Mouse (Mus musculus) neural tube, embryonic 14.5 days (tissue): Measurements from ENCODE around the gene Wnt5b. TPM values are rescaled to one million over a fixed set of nuclear protein-coding genes. Genes with fewer than 3 reads are reported as not detected.
"Not testable (repeated sequence)": the region's sequence is repeated elsewhere in the genome, so short reads cannot be mapped to it uniquely, and the experiment has no call there.

Experiments
- ATAC-seq: fragments of 200-750 bp; cut with Nextera tagmentation; 2 replicates; pipeline ENCODE4 v1.8.0; 2017; ENCODE audit warnings: low read depth, mild to moderate bottlenecking, moderate TSS enrichment, moderate library complexity
- H3K27ac ChIP-seq: fragments of 300-500 bp; sonication (generic); 2 replicates; pipeline ENCODE4 v1.5.1; 2014; ENCODE audit warnings: low read depth, mild to moderate bottlenecking, control low read depth, low read length, moderate library complexity, mixed read lengths
- H3K27me3 ChIP-seq: fragments of 300-500 bp; sonication (generic); 2 replicates; pipeline ENCODE4 v1.6.1; 2014; ENCODE audit warnings: low read length; ENCODE audit not compliant: control insufficient read depth, insufficient read depth
- H3K36me3 ChIP-seq: fragments of 300-500 bp; sonication (generic); 2 replicates; pipeline ENCODE4 v1.6.1; 2014; ENCODE audit warnings: low read length, mixed read lengths; ENCODE audit not compliant: control insufficient read depth, insufficient read depth
- H3K4me1 ChIP-seq: fragments of 300-500 bp; sonication (generic); 2 replicates; pipeline ENCODE4 v1.6.1; 2014; ENCODE audit warnings: low read length; ENCODE audit not compliant: control insufficient read depth, insufficient read depth
- H3K4me2 ChIP-seq: fragments of 300-500 bp; sonication (generic); 2 replicates; pipeline ENCODE4 v1.6.1; 2014; ENCODE audit warnings: mild to moderate bottlenecking, low read depth, low read length, control low read depth
- H3K4me3 ChIP-seq: fragments of 300-500 bp; sonication (generic); 2 replicates; pipeline ENCODE4 v1.5.1; 2014; ENCODE audit warnings: low read depth, low read length, control low read depth, mixed read lengths
- H3K9ac ChIP-seq: fragments of 300-500 bp; sonication (generic); replicated peaks from 2 replicates; pipeline ENCODE4 v1.6.1; 2014; ENCODE audit warnings: low read depth, mild to moderate bottlenecking, control low read depth, low read length, mixed read lengths
- H3K9me3 ChIP-seq: fragments of 300-500 bp; sonication (generic); 2 replicates; pipeline ENCODE4 v1.6.1; 2016; ENCODE audit warnings: low read length; ENCODE audit not compliant: control insufficient read depth
- WGBS: fragments of 180-500 bp; shearing (Covaris S2); extraction: QIAGEN DNeasy Blood & Tissue Kit; methylation state at CpG from one replicate; pipeline ENCODE4 v1.1.7; 2014; 5-methylcytosine and 5-hydroxymethylcytosine counted together
- polyA plus RNA-seq: library from polyadenylated mRNA; unstranded; fragments of >200 nt; fragmentation: Nextera tagmentation; extraction: Ambion mirVana; gene quantifications from 2 replicates; pipeline ENCODE4 v1.2.1, GENCODE M21; 2014

The Wnt5b gene
- polyA plus RNA-seq, 1 experiment from 2014 or later, result 2.6 TPM

GRCm38 (mm10) chr6:119482958-119483600, 61.1 kb downstream of the Wnt5b start:
- WGBS, result 33% methylated on average over 16 of the region's 16 CpGs
- peaks cover 27% of the 10 kb centered on the region for H3K4me1 ChIP-seq
- H3K27ac ChIP-seq, result no peak overlapping the region
- no peaks in the 10 kb centered on the region for H3K9me3 ChIP-seq
- H3K27me3 ChIP-seq, result no peaks in the 10 kb centered on the region
- H3K4me2 ChIP-seq, result peak overlapping the region; percentile 100
- H3K4me3 ChIP-seq, result peak overlapping the region; percentile 82; the same call in 1 of the 2 replicates
- H3K9ac ChIP-seq, result no peak overlapping the region
- no peak for ATAC-seq
- peaks cover 7% of the 10 kb centered on the region; the same call in 1 of the 2 replicates for H3K36me3 ChIP-seq

- H3K27me3 ChIP-seq, H3K36me3 ChIP-seq, H3K9me3 ChIP-seq, H3K27ac ChIP-seq, ATAC-seq: not testable (repeated sequence)
- Histone ChIP-seq H3K9ac (peak overlapping the region; percentile 12; the same call in 1 of the 2 replicates), H3K4me3 (peak overlapping the region; percentile 82), H3K4me1 (peaks cover 30% of the 10 kb centered on the region), H3K4me2 (peak overlapping the region; percentile 100)
- WGBS, result 4% methylated on average over 10 of the region's 10 CpGs
These were observed 62.3 kb downstream of the Wnt5b start for GRCm38 (mm10) chr6:119481741-119482390.

- WGBS, result 1% methylated on average over 33 of the region's 33 CpGs
- Histone ChIP-seq H3K4me2 (peak overlapping the region; percentile 100), H3K4me3 (peak overlapping the region; percentile 82), H3K9ac (peak overlapping the region; percentile 93), H3K27ac (peak overlapping the region; percentile 100), H3K9me3 (no peaks in the 10 kb centered on the region), H3K36me3 (peaks cover 7% of the 10 kb centered on the region; the same call in 1 of the 2 replicates), H3K4me1 (peaks cover 30% of the 10 kb centered on the region), H3K27me3 (no peaks in the 10 kb centered on the region)
- ATAC-seq, result peak; percentile 15
These were observed 63.3 kb downstream of the Wnt5b start for GRCm38 (mm10) chr6:119480706-119481331.

GRCm38 (mm10) chr6:119479876-119480705, 64.1 kb downstream of the Wnt5b start:
- WGBS, result under 1% methylated on average over 67 of the region's 70 CpGs
- Histone ChIP-seq H3K9ac (peak overlapping the region; percentile 93), H3K4me1 (peaks cover 30% of the 10 kb centered on the region)

GRCm38 (mm10) chr6:119479343-119479875, 64.7 kb downstream of the Wnt5b start, which contains the start of gene Fbxl14:
TSS of gene Fbxl14 (plus strand) at chr6:119479668.
- peak within 1 kb of the TSS; percentile 93 for H3K9ac ChIP-seq
- H3K4me3 ChIP-seq, result peak within 1 kb of the TSS; percentile 82
- H3K27ac ChIP-seq, result peak within 1 kb of the TSS; percentile 100
- H3K27me3 ChIP-seq, result no peaks in the 10 kb centered on the region
- ATAC-seq, result peak; percentile 86
- H3K4me2 ChIP-seq, result peak within 1 kb of the TSS; percentile 100
- peaks cover 7% of the 10 kb centered on the region; the same call in 1 of the 2 replicates for H3K36me3 ChIP-seq
- H3K4me1 ChIP-seq, result peaks cover 28% of the 10 kb centered on the region
- 0% methylated on average over 34 of the region's 101 CpGs for WGBS
- no peaks in the 10 kb centered on the region for H3K9me3 ChIP-seq

More at GRCm38 (mm10) chr6:119479876-119480705, 64.1 kb downstream of the Wnt5b start:
- Histone ChIP-seq H3K36me3 (peaks cover 7% of the 10 kb centered on the region; the same call in 1 of the 2 replicates), H3K27me3 (no peaks in the 10 kb centered on the region), H3K4me3 (peak overlapping the region; percentile 82), H3K9me3 (no peaks in the 10 kb centered on the region), H3K27ac (peak overlapping the region; percentile 100), H3K4me2 (peak overlapping the region; percentile 100)
- peak; percentile 28 for ATAC-seq

- ATAC-seq, result peak; percentile 95
- WGBS, result 2% methylated on average over 36 of the region's 49 CpGs
- no peaks in the 10 kb centered on the region for H3K27me3 ChIP-seq
- H3K4me1 ChIP-seq, result peaks cover 25% of the 10 kb centered on the region
- peak overlapping the region; percentile 82 for H3K4me3 ChIP-seq
- peak overlapping the region; percentile 58 for H3K4me2 ChIP-seq
- H3K9me3 ChIP-seq, result no peaks in the 10 kb centered on the region
- peak overlapping the region; percentile 100 for H3K27ac ChIP-seq
- H3K9ac ChIP-seq, result peak overlapping the region; percentile 93
- H3K36me3 ChIP-seq, result peaks cover 6% of the 10 kb centered on the region; the same call in 1 of the 2 replicates
These were observed 65.4 kb downstream of the Wnt5b start for GRCm38 (mm10) chr6:119478560-119479342.

GRCm38 (mm10) chr6:119477686-119478310, 66.3 kb downstream of the Wnt5b start:
- no peak overlapping the region for H3K4me2 ChIP-seq
- no peaks in the 10 kb centered on the region for H3K36me3 ChIP-seq
- WGBS, result 40% methylated on average over 13 of the region's 13 CpGs
- ATAC-seq, result no peak
- H3K27ac ChIP-seq, result no peak overlapping the region
- H3K27me3 ChIP-seq, result no peaks in the 10 kb centered on the region
- no peak overlapping the region; the same call in 1 of the 2 replicates for H3K4me3 ChIP-seq
- H3K9ac ChIP-seq, result no peak overlapping the region
- peaks cover 16% of the 10 kb centered on the region; the same call in 1 of the 2 replicates for H3K4me1 ChIP-seq
- no peaks in the 10 kb centered on the region for H3K9me3 ChIP-seq
